Mouse (Mus musculus): Measurements from ENCODE around the gene Numb.

Gene Numb

GRCm38 (mm10) chr12:83850334-83850733, 71.4 kb downstream of the Numb start:
- DNase-seq, result no peak

- no peak for DNase-seq
Measured at GRCm38 (mm10) chr12:83848595-83849231, 73.0 kb downstream of the Numb start.

- DNase-seq, result no peak
Measured at GRCm38 (mm10) chr12:83847877-83848276, 73.9 kb downstream of the Numb start.

GRCm38 (mm10) chr12:83842678-83843440, 78.9 kb downstream of the Numb start:
- no peak for DNase-seq

GRCm38 (mm10) chr12:83841409-83842190, 80.1 kb downstream of the Numb start:
- DNase-seq, result no peak

- no peak for DNase-seq
Measured at GRCm38 (mm10) chr12:83833979-83834378, 87.8 kb downstream of the Numb start.

- DNase-seq, result no peak
Measured at GRCm38 (mm10) chr12:83830424-83830823, 91.3 kb downstream of the Numb start.

GRCm38 (mm10) chr12:83816616-83817015, 105.1 kb downstream of the Numb start:
- DNase-seq, result no peak

GRCm38 (mm10) chr12:83811901-83812300, 109.8 kb downstream of the Numb start:
- no peak for DNase-seq

GRCm38 (mm10) chr12:83803641-83804040, 118.1 kb downstream of the Numb start:
- DNase-seq, result no peak

- DNase-seq, result peak; percentile 73 to 77
Measured at GRCm38 (mm10) chr12:83800943-83801342, 120.8 kb downstream of the Numb start.

GRCm38 (mm10) chr12:83798313-83798712, 123.4 kb downstream of the Numb start:
- DNase-seq, result no peak

- DNase-seq, result peak; percentile 41 to 61
Measured at GRCm38 (mm10) chr12:83795586-83795985, 126.1 kb downstream of the Numb start.

GRCm38 (mm10) chr12:83795051-83795450, 126.7 kb downstream of the Numb start:
- DNase-seq, result peak in 1 of 2 experiments; percentile 21

GRCm38 (mm10) chr12:83792706-83793410, 128.9 kb downstream of the Numb start:
- no peak for DNase-seq

GRCm38 (mm10) chr12:83791737-83792136, 130.0 kb downstream of the Numb start:
- peak; percentile 86 to 92 for DNase-seq

- DNase-seq, result no peak
Measured at GRCm38 (mm10) chr12:83790749-83791148, 131.0 kb downstream of the Numb start.

- DNase-seq, result no peak
Measured at GRCm38 (mm10) chr12:83789781-83790140, 132.0 kb downstream of the Numb start.

- no peak for DNase-seq
Measured at GRCm38 (mm10) chr12:83789051-83789780, 132.5 kb downstream of the Numb start.

- DNase-seq, result no peak
Measured at GRCm38 (mm10) chr12:83785305-83785704, 136.4 kb downstream of the Numb start.

- peak; percentile 64 to 80 for DNase-seq
Measured at GRCm38 (mm10) chr12:83782669-83783068, 139.1 kb downstream of the Numb start.

- peak; percentile 88 to 95 for DNase-seq
Measured at GRCm38 (mm10) chr12:83781640-83782278, 140.0 kb downstream of the Numb start.

All from cerebellum, postnatal 10 days (tissue).